9 mouse cellular contexts compared by ENCODE assay signal in the genomic region with DNA sequence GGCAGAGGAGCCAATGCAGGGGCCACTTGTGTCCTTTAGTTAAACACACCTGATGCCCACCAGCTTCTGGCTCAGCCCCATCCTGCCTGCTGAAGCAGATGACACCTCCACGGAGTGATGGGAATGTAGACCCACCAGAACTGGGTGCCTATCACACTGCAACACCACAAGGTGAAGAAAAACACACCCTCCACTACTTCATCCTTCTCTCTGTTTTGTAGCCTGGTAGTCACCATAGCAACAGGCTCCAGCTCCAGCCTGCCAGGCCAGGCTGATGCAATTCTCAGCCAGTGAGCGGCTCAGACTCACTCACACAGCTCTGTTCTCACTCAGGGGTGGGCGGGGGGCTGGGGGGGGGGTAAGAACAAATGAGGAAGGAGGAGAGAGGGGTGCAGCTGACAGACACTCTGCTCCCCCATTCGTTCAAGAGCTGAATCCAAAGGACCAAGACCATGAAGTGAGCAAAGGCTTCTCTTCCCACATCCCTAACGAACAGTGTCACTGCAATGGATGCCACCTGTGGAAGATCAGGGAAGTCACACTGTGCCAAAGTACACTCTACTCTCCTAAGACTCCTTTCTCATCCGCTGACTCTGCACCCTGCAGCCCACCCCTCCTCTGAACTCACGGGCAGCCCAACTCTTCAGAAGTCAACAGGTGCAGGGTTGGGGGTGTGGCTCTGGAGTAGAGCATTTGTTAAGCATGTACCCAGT.
A peak's percentile ranks its signal among the peaks of the same experiment; 100 is the strongest.
DNase-seq lines count a peak whose midpoint lies in the region; ATAC-seq lines count a peak whose summit lies in the region.
"Had no signal": no experiment of that assay in that cellular context is flagged by ENCODE, and none has a peak within 500 bp of the region (broad histone marks: within the 10 kb centered on the region; RNA-seq: fewer than 3 reads in every experiment).

No protein-coding gene starts in this region.

- DNase-seq in frontal cortex, postnatal 25 days (ENCODE audit: low spot score in 2 of 2): no peak
- DNase-seq in adipocyte (ENCODE audit: low spot score): peak; percentile 41
- DNase-seq in hindbrain, embryonic 14.5 days (ENCODE audit: low spot score): peak; percentile 45
- DNase-seq in urinary bladder, postnatal 4 days (ENCODE audit: low spot score in 2 of 2): no peak
- DNase-seq in gastrocnemius, postnatal 4 days (ENCODE audit: low spot score in 2 of 2): no peak
- no peak for DNase-seq in spleen, postnatal 4 days (ENCODE audit: low spot score in 2 of 2)

- peaks cover 13% of the 10 kb centered on the region for H3K4me1 ChIP-seq in hindbrain, embryonic 14.5 days (replicated peaks; ENCODE audit: control insufficient read depth, insufficient read depth, low read length)
- H3K4me1 ChIP-seq in midbrain, embryonic 16.5 days (ENCODE audit: control insufficient read depth, insufficient read depth, low read length): peaks cover 23% of the 10 kb centered on the region

- H3K9me3 ChIP-seq in hindbrain, embryonic 14.5 days (ENCODE audit: control insufficient read depth, low read length): no peaks in the 10 kb centered on the region
- 0 out of 2 replicates have a peak, but pooled peaks cover 2% of the 10 kb centered on the region for H3K9me3 ChIP-seq in midbrain, embryonic 16.5 days (replicated peaks; ENCODE audit: control insufficient read depth, low read length, poor library complexity, severe bottlenecking)
- H3K9me3 ChIP-seq: limb, embryonic 12.5 days had no signal

- peak overlapping the region; percentile 28; the same call in 1 of the 2 replicates for H3K9ac ChIP-seq in hindbrain, embryonic 14.5 days
- H3K9ac ChIP-seq in midbrain, embryonic 16.5 days (ENCODE audit: low read depth, low read length): 0 out of 2 replicates have a peak overlapping the region, but pooled peaks have one; percentile 4
- H3K9ac ChIP-seq: limb, embryonic 12.5 days had no signal

- H3K4me3 ChIP-seq in hindbrain, embryonic 14.5 days (replicated peaks; ENCODE audit: low read length): no peak overlapping the region
- no peak overlapping the region for H3K4me3 ChIP-seq in midbrain, embryonic 16.5 days (ENCODE audit: low read depth, low read length)
- H3K4me3 ChIP-seq: limb, embryonic 12.5 days had no signal

- WGBS in hindbrain, embryonic 14.5 days: 38% methylated on average over 7 of the region's 7 CpGs
- WGBS in midbrain, embryonic 16.5 days: 30% methylated on average over 7 of the region's 7 CpGs

- H3K27me3 ChIP-seq in hindbrain, embryonic 14.5 days (ENCODE audit: control insufficient read depth, insufficient read depth, low read length): no peaks in the 10 kb centered on the region
- H3K27me3 ChIP-seq in midbrain, embryonic 16.5 days (ENCODE audit: control insufficient read depth, insufficient read depth, low read depth, low read length): no peaks in the 10 kb centered on the region
- H3K27me3 ChIP-seq: limb, embryonic 12.5 days had no signal

- no peaks in the 10 kb centered on the region for H3K36me3 ChIP-seq in hindbrain, embryonic 14.5 days (replicated peaks; ENCODE audit: control insufficient read depth, insufficient read depth)
- no peaks in the 10 kb centered on the region for H3K36me3 ChIP-seq in midbrain, embryonic 16.5 days (ENCODE audit: control insufficient read depth, insufficient read depth, low read length)

- peak; percentile 72 for ATAC-seq in frontal cortex, adult (ENCODE audit: low TSS enrichment)
- ATAC-seq in hindbrain, embryonic 14.5 days (ENCODE audit: low FRiP score): peak; percentile 79; the same call in 1 of the 2 replicates
- peak; percentile 91 for ATAC-seq in midbrain, embryonic 16.5 days

- H3K4me2 ChIP-seq in hindbrain, embryonic 14.5 days (replicated peaks): no peak overlapping the region
- peak overlapping the region; percentile 34 for H3K4me2 ChIP-seq in midbrain, embryonic 16.5 days (ENCODE audit: low read length)
- H3K4me2 ChIP-seq: limb, embryonic 12.5 days had no signal

- no peak overlapping the region for H3K27ac ChIP-seq in hindbrain, embryonic 14.5 days
- peak overlapping the region; percentile 56 for H3K27ac ChIP-seq in midbrain, embryonic 16.5 days (ENCODE audit: low read length)
- H3K27ac ChIP-seq: limb, embryonic 12.5 days had no signal

Comparison
In these comparisons a context has a peak if more than half of its experiments do, and no peak if none do; other contexts are left out.
1. DNase-seq: peak in adipocyte (single experiment) and hindbrain, embryonic 14.5 days (single experiment); none in frontal cortex, postnatal 25 days (0 of 2), urinary bladder, postnatal 4 days (0 of 2), gastrocnemius, postnatal 4 days (0 of 2) and spleen, postnatal 4 days (0 of 2).
2. Peak in every context shown above with its lines, with median percentiles within 50 percentile points of each other: ATAC-seq.